Mouse (Mus musculus): ENCODE measurements around the gene Acot12.
"Not testable (repeated sequence)": the region's sequence is repeated elsewhere in the genome, so short reads cannot be mapped to it uniquely, and the experiment has no call there.

Acot12 gene

GRCm38 (mm10) chr13:91760302-91761050, 19.2 kb downstream of the Acot12 start:
- DNase-seq: no peak

GRCm38 (mm10) chr13:91761654-91762445, 20.5 kb downstream of the Acot12 start:
- DNase-seq: no peak

GRCm38 (mm10) chr13:91763654-91764053, 22.3 kb downstream of the Acot12 start:
- not testable (repeated sequence) for DNase-seq

DNA sequence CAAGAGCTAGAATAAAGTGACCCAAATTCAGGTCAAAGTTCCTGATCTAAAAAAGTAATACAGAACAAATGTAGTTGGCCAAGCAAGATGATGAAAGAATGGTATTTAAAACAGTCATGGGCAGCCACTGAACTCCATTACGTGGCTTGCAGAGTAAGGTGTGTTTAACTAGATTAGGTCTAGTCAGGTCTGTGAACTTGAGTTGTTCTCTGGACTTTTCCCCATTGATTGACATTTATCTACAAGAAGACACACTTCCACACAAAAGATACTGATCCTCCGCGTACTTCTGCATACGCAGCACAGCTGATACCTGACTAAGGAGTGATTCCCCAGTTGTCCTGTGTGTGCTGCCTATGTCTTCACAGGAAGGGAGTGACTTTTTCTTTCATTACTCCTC, 24.3 kb downstream of the Acot12 start:
- no peak for DNase-seq

DNA sequence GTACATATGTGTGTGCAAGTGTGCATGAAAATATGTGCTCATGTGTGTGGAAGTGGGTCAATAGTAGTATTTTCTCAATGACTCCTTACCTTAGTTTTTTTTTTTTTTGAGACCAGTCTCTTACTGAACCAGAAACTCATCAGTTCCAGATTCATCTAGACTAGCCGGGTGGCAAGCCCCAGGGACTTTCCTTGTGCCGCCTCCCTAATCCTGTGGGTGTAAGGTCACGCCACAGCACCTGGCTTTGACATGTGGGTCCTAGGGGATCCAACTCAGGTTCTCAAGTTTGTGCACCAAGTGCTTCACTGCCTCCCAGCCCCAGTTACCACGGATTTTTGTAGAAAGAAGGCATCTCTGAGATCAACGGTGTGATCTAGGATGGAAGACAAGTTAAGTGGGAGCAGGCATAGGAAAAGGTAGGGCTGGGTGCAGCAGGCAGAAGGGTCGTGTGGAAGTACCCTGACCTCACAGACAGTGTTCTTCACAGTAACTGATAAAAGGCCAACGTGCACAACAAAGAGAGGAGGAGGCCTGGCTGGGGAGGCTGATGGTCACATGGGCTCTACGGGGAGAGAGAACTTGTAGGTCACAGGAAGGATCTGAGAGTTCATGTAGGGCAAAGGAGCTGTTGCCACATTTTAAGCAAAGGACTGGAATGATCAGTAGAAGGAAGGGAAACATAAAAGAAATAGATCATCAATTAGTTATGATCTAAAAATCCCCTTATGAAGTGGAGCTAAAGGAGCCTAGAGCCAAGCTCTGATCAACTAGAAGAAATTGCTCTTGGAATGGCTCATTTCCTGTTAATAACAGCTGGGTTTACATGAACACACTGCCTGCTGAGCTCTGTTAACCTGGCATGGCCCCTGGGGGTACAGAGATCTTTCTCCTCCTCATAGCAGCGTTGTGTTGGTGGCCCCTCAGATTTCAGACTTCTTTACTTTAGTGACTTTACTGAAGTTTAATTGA, 27.7 kb downstream of the Acot12 start:
- no peak for DNase-seq

DNA sequence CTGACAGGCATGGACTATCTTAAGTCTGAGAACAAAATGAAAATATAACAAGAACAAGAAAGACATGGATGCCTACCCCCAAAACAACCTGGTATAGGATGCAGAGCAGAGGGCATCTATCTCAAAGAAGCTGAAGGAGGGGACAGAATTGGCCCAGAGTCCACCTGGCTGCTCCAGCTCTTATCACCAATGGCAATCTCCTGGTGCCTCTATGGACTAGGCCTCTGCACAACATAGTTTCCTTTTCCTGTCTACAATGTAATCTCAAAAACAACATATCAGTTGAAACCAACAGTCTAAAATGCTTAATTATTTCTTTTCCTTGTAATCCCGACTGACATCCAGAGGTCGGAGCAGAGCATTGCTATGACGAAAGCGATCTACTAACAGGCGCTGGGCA, 36.8 kb downstream of the Acot12 start:
- no peak for DNase-seq

DNA sequence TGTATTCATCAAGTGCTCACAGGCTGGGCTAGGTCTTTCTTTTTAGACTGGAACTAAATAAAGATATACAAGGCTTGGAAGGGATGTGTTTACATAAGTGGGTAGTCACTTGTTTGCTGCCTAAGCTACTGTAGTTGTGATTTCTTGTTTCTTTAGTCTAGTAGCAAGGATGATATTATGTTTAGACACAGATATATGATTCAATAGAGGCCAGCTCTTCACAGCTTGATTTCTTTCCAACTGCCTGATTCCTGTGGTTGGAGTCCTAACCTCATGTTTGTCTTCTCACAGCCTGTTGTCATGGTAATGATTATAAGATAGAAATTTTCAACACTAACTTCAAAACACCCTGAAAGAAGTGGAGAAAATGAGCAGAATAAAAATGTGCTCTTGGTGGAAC, 38.6 kb downstream of the Acot12 start:
- DNase-seq: no peak

DNA sequence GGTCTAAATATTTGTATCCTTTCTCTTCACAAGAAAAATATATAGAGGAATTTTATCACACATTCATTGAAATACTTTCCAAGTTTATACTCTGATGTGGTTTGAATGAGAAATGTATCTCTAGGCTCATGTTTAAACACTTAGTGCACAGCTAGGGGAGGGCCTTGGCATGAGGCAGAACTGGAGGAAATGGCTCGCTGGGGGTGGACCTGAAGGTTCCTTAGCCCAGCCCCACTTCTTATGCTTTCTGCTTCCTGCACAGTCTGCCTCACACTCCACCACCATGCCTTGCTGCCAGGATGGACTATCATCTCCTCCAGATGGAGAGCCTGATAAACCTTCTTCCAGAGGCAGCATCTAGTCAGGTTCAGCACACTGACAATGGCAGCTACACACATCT, 50.7 kb downstream of the Acot12 start:
- no peak for DNase-seq

DNA sequence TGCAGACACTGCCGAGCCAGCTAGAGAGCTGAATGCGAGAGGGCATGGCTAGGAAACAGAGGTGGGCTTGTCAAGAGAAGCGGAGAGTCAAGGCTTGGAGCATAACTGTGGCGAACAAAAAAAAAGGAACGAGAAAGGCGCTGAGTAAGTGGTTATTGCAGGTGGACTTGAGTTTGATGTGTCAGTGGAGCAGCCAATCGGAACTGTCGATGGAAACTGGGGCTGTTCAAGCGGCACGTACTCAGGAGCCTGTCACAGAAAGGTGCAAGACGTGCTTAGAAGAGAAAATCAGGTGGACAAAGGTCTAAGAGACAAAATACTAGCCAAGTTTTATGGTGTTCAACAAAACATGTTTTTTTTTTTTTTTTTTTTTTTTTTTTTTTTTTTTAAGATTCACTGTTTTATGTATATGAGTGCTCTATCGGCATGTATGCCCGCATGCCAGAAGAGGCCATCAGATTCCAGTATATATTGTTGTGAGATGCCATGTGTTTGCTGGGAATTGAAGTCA, 53.7 kb downstream of the Acot12 start:
- no peak for DNase-seq

DNA sequence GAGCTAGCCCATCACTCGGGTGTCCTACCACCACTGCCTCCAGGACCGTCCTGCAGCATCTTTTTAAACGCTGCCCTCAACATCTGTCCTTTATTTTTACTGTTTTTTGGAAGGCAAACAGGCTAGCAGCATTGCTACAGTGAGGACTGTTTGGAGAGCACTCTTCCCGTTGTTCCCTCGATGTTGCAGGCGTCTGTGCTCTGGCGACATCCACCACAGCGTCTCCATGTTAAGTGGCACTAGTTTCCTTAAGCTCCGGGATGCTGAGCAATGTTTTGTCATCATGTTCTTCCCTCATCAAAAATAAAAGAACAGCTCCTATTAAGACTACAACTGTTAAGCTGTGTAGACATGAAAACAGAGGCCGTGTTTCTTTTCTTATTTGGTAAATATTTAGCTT, 54.3 kb downstream of the Acot12 start:
- DNase-seq: no peak

- DNase-seq: no peak
Measured at GRCm38 (mm10) chr13:91796003-91796402, 54.7 kb downstream of the Acot12 start.

DNA sequence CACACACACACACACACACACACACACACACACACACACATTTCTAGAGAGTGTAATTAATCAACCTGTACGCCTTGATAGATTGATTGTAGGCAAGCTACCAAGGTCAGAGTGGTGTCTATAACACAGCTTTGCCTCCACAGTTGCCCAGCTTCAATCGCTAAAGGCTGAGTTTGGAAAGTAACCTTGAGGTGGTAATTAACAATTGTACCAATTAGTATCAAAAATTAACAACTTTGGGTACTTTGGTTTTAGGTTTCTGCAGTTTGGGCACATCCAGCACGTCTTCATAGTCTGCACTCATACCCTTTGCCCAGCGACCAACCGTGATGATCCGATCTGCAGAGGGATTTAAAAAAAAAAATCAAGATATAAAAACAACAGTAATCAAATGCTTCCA, 55.6 kb downstream of the Acot12 start:
- DNase-seq: no peak

DNA sequence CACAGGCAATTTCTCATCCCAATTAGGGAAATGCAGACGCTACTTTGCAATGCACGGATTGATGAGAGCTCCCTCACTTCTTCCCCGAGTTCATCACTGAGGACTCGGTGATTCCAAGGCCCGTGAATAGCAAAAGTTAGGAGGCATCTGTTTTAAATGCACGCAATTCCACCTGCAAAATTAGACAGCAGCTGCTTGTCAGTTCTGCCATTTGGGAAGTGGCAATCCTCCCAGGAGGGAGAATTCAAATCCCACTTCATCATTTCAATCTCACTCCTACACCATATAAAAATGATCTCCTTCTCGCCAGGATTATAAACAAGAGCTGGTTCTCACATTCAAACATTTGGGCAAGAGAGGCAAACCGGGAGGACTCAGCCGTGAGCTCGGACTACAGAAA, 56.1 kb downstream of the Acot12 start:
- no peak for DNase-seq

DNA sequence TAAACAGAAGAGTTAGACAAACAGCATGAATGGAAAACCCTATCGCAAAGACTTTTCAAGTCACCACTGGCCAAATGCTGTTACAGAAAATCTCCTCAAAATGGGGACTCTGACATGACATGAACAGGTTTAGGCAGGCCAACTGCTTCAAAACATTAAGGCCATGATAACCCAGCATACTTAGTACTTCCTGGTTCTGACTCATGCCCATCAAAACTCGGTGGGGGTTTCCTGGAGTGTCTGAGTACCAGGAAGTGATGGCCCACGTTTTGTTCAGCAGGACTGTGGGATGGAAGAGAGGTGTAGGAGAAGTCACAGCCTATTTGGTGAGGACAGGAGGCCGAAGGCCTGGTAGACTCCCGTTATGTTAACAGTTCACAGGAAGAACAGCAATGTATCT, 60.4 kb downstream of the Acot12 start:
- no peak for DNase-seq

DNA sequence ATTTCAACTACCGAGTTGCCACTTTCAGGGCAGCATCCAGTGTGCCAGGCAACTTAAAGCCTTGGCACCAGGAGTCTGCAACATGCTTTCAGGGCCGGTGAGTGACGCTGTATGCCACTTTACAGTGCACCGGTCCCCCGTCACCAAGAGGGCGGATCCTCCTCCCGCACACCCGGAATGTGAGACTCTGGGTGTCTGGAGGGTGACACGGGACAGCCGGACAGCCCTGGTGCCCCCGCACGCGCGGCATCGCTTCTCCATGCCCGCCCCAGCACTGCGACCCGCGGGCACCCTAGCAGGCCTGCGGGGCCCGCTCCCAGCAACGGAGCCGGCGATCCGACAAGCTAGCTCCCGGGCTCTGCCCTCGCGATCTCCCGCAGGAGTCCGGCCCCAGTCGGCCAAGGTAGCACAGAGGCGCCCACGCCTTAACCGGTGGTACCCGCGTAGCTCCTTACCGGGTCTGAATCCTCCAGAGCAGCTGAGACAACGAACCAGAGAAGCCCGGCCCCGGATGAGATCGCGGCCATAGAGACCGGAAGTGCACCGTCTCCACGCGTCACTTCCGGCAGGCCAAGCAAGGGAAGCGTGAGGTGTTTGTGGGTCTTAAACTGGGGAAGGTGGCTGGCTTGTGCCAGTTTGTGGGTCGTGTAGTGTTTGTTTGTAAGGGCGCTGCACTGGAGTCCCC, 66.0 kb downstream of the Acot12 start, which contains the start of gene Zcchc9:
Gene Zcchc9 (minus strand): TSS at position 551 of the 685 bp plus-strand sequence.
- peak; percentile 76 to 81 for DNase-seq

GRCm38 (mm10) chr13:91807874-91808575, 66.7 kb downstream of the Acot12 start:
- no peak for DNase-seq

DNA sequence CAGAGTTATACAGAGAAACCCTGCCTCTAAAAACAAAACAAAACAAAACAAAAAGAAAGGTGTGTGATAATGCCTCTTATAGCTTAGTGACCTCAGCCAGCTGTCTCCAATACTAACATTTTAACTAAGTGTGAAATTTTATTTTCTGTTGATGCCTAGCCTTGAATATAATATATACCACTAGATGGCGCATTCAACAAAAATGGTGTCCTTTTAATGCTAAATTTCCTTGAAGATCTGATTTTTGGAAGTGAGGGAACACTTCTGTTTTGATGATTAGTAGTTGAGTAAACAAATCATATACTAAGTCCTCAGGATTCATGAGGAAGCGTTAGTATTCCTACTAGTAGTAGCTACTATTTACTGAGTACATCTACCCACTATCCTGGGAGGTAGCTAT, 68.2 kb downstream of the Acot12 start:
- no peak for DNase-seq

DNA sequence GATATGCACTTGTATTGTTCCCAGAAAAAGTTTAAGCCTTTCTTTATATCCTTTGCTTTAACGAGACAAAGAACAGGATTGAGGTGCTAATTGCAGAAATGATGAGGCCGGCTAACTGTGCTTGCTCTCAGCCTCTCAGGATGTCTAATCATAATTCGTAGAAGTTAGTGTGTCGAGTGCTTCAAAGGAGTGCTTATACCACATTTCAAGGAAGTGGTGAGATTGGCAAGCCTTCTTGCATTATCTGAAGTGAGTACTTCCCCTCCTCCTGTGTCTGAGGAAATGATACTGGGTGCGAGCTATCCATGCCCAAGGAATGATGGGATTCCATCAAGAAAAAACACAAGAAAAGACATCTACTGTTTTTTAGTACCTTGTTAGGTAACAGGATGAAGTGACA, 73.4 kb downstream of the Acot12 start:
- DNase-seq: no peak

- no peak for DNase-seq
Measured at GRCm38 (mm10) chr13:91823735-91824134, 82.4 kb downstream of the Acot12 start.

- DNase-seq: no peak
Measured at GRCm38 (mm10) chr13:91824845-91825550, 83.7 kb downstream of the Acot12 start.

GRCm38 (mm10) chr13:91826066-91826465, 84.8 kb downstream of the Acot12 start:
- no peak for DNase-seq
